Mouse (Mus musculus): Measurements from ENCODE around the gene Nomo1.

DNA sequence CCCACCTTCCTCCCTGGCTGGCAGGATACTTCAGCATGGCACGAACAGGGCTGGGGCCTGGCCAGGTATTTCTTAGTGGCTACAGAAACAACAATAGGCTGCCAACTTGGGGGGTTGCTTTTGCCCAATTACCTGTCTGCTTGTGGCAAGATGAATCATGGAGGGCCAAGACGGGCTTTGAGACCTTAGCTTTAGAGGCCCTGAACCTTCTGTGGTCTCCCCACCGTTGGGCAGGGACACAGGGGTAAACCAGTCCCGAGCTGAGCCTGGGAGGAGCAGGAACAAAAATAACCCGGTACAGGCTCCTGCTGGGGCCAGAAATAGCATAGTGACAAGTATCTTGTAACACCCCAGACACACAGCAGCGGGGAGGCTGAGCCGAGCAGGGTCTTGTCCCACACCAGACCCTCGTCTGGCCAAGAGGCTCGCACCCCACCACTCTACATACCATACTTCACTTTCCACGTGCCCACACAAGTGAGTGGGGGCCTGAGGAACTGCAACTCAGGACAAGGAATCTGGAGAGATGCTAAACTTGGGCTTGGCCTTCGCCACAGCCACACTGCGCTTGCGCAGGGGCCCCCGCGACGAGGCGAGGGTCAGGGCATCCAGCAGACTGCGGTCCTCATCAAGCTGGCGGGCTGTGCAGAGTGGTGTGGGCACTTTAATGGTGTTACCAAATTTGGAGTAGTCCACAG is 64.9 kb downstream of the Nomo1 start:
- no peak for TF ChIP-seq CTCF (IDR thresholded peaks at IDR 0.05; ENCODE audit: borderline replicate concordance, insufficient read depth, low read depth, low read length)
- TF ChIP-seq POLR2A (IDR thresholded peaks at IDR 0.05; ENCODE audit: borderline replicate concordance, insufficient read depth, low read length) = no peak
